Mouse (Mus musculus): ENCODE data around the gene Ablim2.

DNA sequence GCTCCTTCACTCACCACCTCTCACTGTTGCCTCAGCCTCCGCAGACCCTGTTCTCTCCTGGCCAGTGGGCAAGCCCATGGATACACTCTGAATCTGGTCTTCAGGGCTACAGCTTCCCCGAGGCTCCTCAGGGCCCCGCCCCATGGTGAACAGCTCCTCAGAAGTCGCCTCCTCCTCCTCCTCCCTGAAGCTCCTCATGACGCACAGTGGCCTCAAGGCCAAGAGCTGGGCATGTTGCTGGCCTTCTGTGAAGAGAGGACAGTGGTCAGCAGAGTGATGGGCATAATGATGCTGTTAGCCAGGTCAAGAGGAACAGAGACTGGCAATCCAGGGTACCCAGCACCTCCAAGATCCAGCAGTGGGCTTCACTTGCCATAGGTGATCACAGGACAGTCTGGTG lies 33.8 kb upstream of the Ablim2 start:
- TF ChIP-seq CTCF (IDR thresholded peaks at IDR 0.05; ENCODE audit: low read depth, low read length): no peak
- no peak for TF ChIP-seq POLR2A (IDR thresholded peaks at IDR 0.05; ENCODE audit: borderline replicate concordance, low read depth, low read length)
